In the genomic region with DNA sequence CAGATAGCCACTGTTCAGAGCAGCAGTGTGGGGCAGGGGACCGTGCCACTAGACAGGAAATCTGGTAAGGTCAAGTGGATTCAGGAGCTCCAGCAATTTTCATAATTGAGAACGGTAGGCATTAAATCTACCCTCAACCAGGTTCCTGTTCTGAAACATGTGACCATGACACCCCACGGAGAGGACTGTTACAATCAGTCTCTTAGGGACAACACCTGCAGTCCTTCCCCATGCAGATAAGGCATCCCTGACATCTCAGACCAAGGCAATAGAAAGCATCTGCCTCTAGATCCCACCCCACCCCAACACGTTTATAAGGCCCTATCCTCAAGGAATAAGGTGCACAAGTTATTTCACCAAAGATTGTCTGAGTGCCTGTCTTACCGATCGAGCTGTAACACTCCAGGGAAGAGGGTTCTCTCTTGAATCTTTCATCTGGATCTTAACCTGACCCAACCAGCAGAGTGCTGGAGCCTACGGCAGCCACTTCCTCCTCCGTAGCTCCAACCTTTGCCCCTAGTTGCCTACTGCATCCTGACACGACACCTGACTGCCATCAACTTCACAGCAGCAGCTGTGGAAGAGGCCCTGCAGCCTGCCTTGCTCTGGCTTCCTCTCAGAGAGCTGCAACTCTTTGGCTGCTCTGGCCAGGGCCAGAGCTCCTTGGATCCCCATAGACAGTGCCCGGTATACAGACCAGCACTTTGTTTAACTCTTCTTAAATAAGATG, we compare ENCODE assay signal across 10 mouse cellular contexts. TPM values are rescaled to one million over a fixed set of nuclear protein-coding genes. Genes with fewer than 3 reads are reported as not detected.
DNase-seq lines count a peak whose midpoint lies in the region; ATAC-seq and TF ChIP-seq lines count a peak whose summit lies in the region.
"Had no signal": no experiment of that assay in that cellular context is flagged by ENCODE, and none has a peak within 500 bp of the region (broad histone marks: within the 10 kb centered on the region; RNA-seq: fewer than 3 reads in every experiment).

No protein-coding gene starts in this region.

- no peaks in the 10 kb centered on the region for H3K9me3 ChIP-seq in forebrain, embryonic 11.5 days (ENCODE audit: control insufficient read depth, low read length)
- H3K9me3 ChIP-seq in liver, embryonic 13.5 days (replicated peaks), result no peaks in the 10 kb centered on the region
- no peaks in the 10 kb centered on the region for H3K9me3 ChIP-seq in stomach, embryonic 15.5 days

- no peak overlapping the region for H3K9ac ChIP-seq in forebrain, embryonic 11.5 days (ENCODE audit: low read length)
- peak overlapping the region; percentile 30; the same call in 1 of the 2 replicates for H3K9ac ChIP-seq in liver, embryonic 13.5 days
- no peak overlapping the region for H3K9ac ChIP-seq in stomach, embryonic 15.5 days

- 34% methylated on average over 10 of the region's 10 CpGs for WGBS in kidney, adult 2 months
- WGBS in forebrain, embryonic 11.5 days, result 79% methylated on average over 10 of the region's 10 CpGs
- 40% methylated on average over 10 of the region's 10 CpGs for WGBS in liver, embryonic 13.5 days (ENCODE audit: insufficient replicate concordance)
- 53% methylated on average over 10 of the region's 10 CpGs for WGBS in stomach, embryonic 15.5 days

- TF ChIP-seq POLR2A in kidney, adult 2 months (IDR thresholded peaks at IDR 0.05; ENCODE audit: low read depth, low read length), result no peak

- peak overlapping the region; percentile 72 for H3K27ac ChIP-seq in kidney, adult 2 months (ENCODE audit: insufficient read depth, low read depth, low read length)
- H3K27ac ChIP-seq in forebrain, embryonic 11.5 days (ENCODE audit: low read depth, low read length), result peak overlapping the region; percentile 64; the same call in 1 of the 2 replicates
- H3K27ac ChIP-seq in liver, embryonic 13.5 days, result peak overlapping the region; percentile 19; the same call in 1 of the 2 replicates
- peak overlapping the region; percentile 70; the same call in 1 of the 2 replicates for H3K27ac ChIP-seq in stomach, embryonic 15.5 days

- no peak for ATAC-seq in forebrain, embryonic 11.5 days (replicated peaks; ENCODE audit: low FRiP score)
- peak; percentile 73 for ATAC-seq in liver, embryonic 13.5 days (ENCODE audit: low read depth)
- ATAC-seq in stomach, embryonic 15.5 days (ENCODE audit: insufficient read depth, low FRiP score, low read depth), result no peak

- DNase-seq in kidney, adult 2 months, result no peak
- DNase-seq in kidney, adult 8-10 months, result no peak
- no peak for DNase-seq in forebrain, embryonic 11.5 days (ENCODE audit: low spot score)
- DNase-seq in liver, embryonic 13.5 days, result no peak
- no peak for DNase-seq in left cerebral cortex, adult 11 months (ENCODE audit: low spot score)
- no peak for DNase-seq in cerebellum, adult 8-10 months
- no peak for DNase-seq in adrenal gland, postnatal 25 days
- DNase-seq: cerebellum, adult 11 months; kidney, postnatal 10 days had no signal

- no peaks in the 10 kb centered on the region for H3K27me3 ChIP-seq in kidney, adult 2 months (replicated peaks; ENCODE audit: control insufficient read depth, insufficient read depth, low read length)
- no peaks in the 10 kb centered on the region for H3K27me3 ChIP-seq in forebrain, embryonic 11.5 days (ENCODE audit: control insufficient read depth, insufficient read depth, low read length)
- no peaks in the 10 kb centered on the region for H3K27me3 ChIP-seq in liver, embryonic 13.5 days
- H3K27me3 ChIP-seq in stomach, embryonic 15.5 days (replicated peaks), result no peaks in the 10 kb centered on the region

- H3K36me3 ChIP-seq in kidney, adult 2 months (ENCODE audit: control insufficient read depth, insufficient read depth, low read length), result no peaks in the 10 kb centered on the region
- H3K36me3 ChIP-seq in forebrain, embryonic 11.5 days (ENCODE audit: control insufficient read depth, insufficient read depth, low read length), result no peaks in the 10 kb centered on the region
- H3K36me3 ChIP-seq in liver, embryonic 13.5 days, result no peaks in the 10 kb centered on the region
- H3K36me3 ChIP-seq in stomach, embryonic 15.5 days, result no peaks in the 10 kb centered on the region

- no peak overlapping the region for H3K4me3 ChIP-seq in kidney, adult 2 months (ENCODE audit: insufficient read depth, low read depth, low read length)
- no peak overlapping the region for H3K4me3 ChIP-seq in forebrain, embryonic 11.5 days (ENCODE audit: low read depth, low read length)
- H3K4me3 ChIP-seq in liver, embryonic 13.5 days (replicated peaks), result no peak overlapping the region
- H3K4me3 ChIP-seq in stomach, embryonic 15.5 days (replicated peaks), result no peak overlapping the region

- no peak for TF ChIP-seq CTCF in kidney, adult 2 months (conservative IDR thresholded peaks at IDR 0.05; ENCODE audit: insufficient read depth, insufficient read length, low read depth, low read length)

- H3K4me2 ChIP-seq in forebrain, embryonic 11.5 days (ENCODE audit: low read depth, low read length, severe bottlenecking), result no peak overlapping the region
- H3K4me2 ChIP-seq in liver, embryonic 13.5 days, result no peak overlapping the region
- H3K4me2 ChIP-seq in stomach, embryonic 15.5 days, result no peak overlapping the region

- H3K4me1 ChIP-seq in kidney, adult 2 months (ENCODE audit: control insufficient read depth, insufficient read depth, low read length), result peaks cover 34% of the 10 kb centered on the region
- H3K4me1 ChIP-seq in forebrain, embryonic 11.5 days (replicated peaks; ENCODE audit: control insufficient read depth, insufficient read depth, low read length), result peaks cover 16% of the 10 kb centered on the region
- H3K4me1 ChIP-seq in liver, embryonic 13.5 days (replicated peaks), result peaks cover 53% of the 10 kb centered on the region
- H3K4me1 ChIP-seq in stomach, embryonic 15.5 days, result peaks cover 11% of the 10 kb centered on the region; the same call in 1 of the 2 replicates

RNA-seq across cellular contexts. Expression of a gene that starts 50.2 kb away (rescaled TPM):
- 95.2 and 125 TPM in 2 replicates for polyA plus RNA-seq in kidney, adult 2 months (2012; rRNA removed)
- polyA plus RNA-seq in forebrain, embryonic 11.5 days (2014; fragmentation: Nextera tagmentation; extraction: Ambion mirVana), result 18.0 and 19.5 TPM in 2 replicates
- 4.6 and 5.1 TPM in 2 replicates for polyA plus RNA-seq in liver, embryonic 13.5 days (2015; fragmentation: Nextera tagmentation; extraction: Ambion mirVana)
- polyA plus RNA-seq in stomach, embryonic 15.5 days (2015; fragmentation: Nextera tagmentation; extraction: Ambion mirVana), result 24.1 and 24.6 TPM in 2 replicates
- 74.6 and 95.4 TPM in 2 replicates for total RNA-seq in adrenal gland, postnatal 25 days (2021)

RNA-seq across cellular contexts. Expression of a gene that starts 50.6 kb away (rescaled TPM):
- 2.6 and 2.8 TPM in 2 replicates for polyA plus RNA-seq in kidney, adult 2 months (2012; rRNA removed)
- polyA plus RNA-seq in forebrain, embryonic 11.5 days (2014; fragmentation: Nextera tagmentation; extraction: Ambion mirVana), result 1.6 and 2.1 TPM in 2 replicates
- 0.33 and 0.56 TPM in 2 replicates for polyA plus RNA-seq in liver, embryonic 13.5 days (2015; fragmentation: Nextera tagmentation; extraction: Ambion mirVana)
- 1.2 and 1.6 TPM in 2 replicates for polyA plus RNA-seq in stomach, embryonic 15.5 days (2015; fragmentation: Nextera tagmentation; extraction: Ambion mirVana)
- total RNA-seq in adrenal gland, postnatal 25 days (2021), result 0.81 and 2.3 TPM in 2 replicates

Comparison
In these comparisons a context has a peak if more than half of its experiments do, and no peak if none do; other contexts are left out.
1. H3K27ac ChIP-seq: peak in every context shown above with its lines; median percentile 72 in kidney, adult 2 months; 70 in stomach, embryonic 15.5 days; 64 in forebrain, embryonic 11.5 days; 19 in liver, embryonic 13.5 days.